Mouse (Mus musculus): ENCODE measurements around the gene Zdhhc8. TPM values are rescaled to one million over a fixed set of nuclear protein-coding genes. Genes with fewer than 3 reads are reported as not detected.
"Not testable (repeated sequence)": the region's sequence is repeated elsewhere in the genome, so short reads cannot be mapped to it uniquely, and the experiment has no call there.

Gene Zdhhc8
- polyA plus RNA-seq, 1 experiment from 2014 or later, result 17.0 TPM

DNA sequence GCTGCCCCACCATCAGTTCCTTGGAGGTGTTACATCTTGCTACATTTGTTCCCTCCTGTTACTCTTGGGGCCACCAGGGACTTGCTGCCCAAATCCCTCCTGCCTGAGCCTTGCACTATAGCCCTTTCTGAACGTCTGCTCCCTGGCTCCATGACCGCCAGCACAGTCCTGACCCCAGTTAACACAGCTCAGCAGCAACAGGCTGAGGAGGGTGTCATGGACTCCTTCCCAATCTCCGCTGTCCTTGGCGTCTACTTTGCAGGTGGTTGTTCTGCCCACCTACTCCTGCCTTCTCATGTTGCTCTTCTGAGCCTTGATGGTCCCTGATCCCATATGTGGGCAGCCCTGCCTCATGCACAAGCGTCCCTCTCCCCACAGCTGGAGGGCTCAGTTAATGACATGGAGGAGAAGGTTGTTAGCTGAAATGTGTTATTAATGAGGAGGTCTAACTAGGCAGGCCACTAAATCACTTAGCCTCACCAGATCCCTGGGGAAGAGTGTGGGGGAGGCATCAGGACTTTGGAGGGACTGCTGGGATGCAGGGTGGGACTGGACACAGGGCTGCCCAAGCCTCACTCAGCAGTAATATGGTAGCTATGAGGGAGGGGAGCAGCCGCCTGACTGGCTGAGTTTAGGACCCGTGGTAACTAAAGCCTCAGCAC is 31.4 kb downstream of the Zdhhc8 start:
- 44% methylated on average over 7 of the region's 7 CpGs for WGBS
- no peak overlapping the region for H3K9ac ChIP-seq
- H3K36me3 ChIP-seq, result no peaks in the 10 kb centered on the region
- H3K4me1 ChIP-seq (replicated peaks), result peaks cover 48% of the 10 kb centered on the region
- no peaks in the 10 kb centered on the region for H3K27me3 ChIP-seq
- H3K4me3 ChIP-seq, result no peak overlapping the region
- no peaks in the 10 kb centered on the region for H3K9me3 ChIP-seq
- no peak for ATAC-seq (ENCODE audit: low read depth)
- no peak overlapping the region for H3K4me2 ChIP-seq
- H3K27ac ChIP-seq (replicated peaks), result no peak overlapping the region

GRCm38 (mm10) chr16:18202061-18202460 is 32.9 kb downstream of the Zdhhc8 start:
- Histone ChIP-seq H3K4me2 (no peak overlapping the region), H3K27ac (replicated peaks) (peak overlapping the region; percentile 14; the same call in 1 of the 2 replicates), H3K9me3 (no peaks in the 10 kb centered on the region), H3K9ac (no peak overlapping the region), H3K27me3 (no peaks in the 10 kb centered on the region), H3K36me3 (no peaks in the 10 kb centered on the region), H3K4me3 (no peak overlapping the region), H3K4me1 (replicated peaks) (peaks cover 63% of the 10 kb centered on the region)
- 87% methylated on average over 1 of the region's 1 CpGs for WGBS
- ATAC-seq (ENCODE audit: low read depth), result no peak

GRCm38 (mm10) chr16:18201620-18202019 is 33.3 kb downstream of the Zdhhc8 start:
- H3K36me3 ChIP-seq, result no peaks in the 10 kb centered on the region
- no peaks in the 10 kb centered on the region for H3K9me3 ChIP-seq
- no peaks in the 10 kb centered on the region for H3K27me3 ChIP-seq
- no peak for ATAC-seq (ENCODE audit: low read depth)
- no peak overlapping the region for H3K4me2 ChIP-seq
- H3K4me1 ChIP-seq (replicated peaks), result peaks cover 67% of the 10 kb centered on the region
- H3K9ac ChIP-seq, result no peak overlapping the region
- no peak overlapping the region for H3K4me3 ChIP-seq
- WGBS, result 64% methylated on average over 1 of the region's 1 CpGs
- peak overlapping the region; percentile 14; the same call in 1 of the 2 replicates for H3K27ac ChIP-seq (replicated peaks)

- no peaks in the 10 kb centered on the region for H3K36me3 ChIP-seq
- H3K27me3 ChIP-seq, result no peaks in the 10 kb centered on the region
- peak overlapping the region; percentile 89 for H3K27ac ChIP-seq (replicated peaks)
- H3K4me3 ChIP-seq, result no peak overlapping the region
- H3K9ac ChIP-seq, result no peak overlapping the region
- WGBS, result 81% methylated on average over 2 of the region's 2 CpGs
- peaks cover 81% of the 10 kb centered on the region for H3K4me1 ChIP-seq (replicated peaks)
- H3K4me2 ChIP-seq, result no peak overlapping the region
- H3K9me3 ChIP-seq, result no peaks in the 10 kb centered on the region
- no peak for ATAC-seq (ENCODE audit: low read depth)
Observed at GRCm38 (mm10) chr16:18200062-18200461, 34.9 kb downstream of the Zdhhc8 start.

- Histone ChIP-seq H3K9me3 (no peaks in the 10 kb centered on the region), H3K27ac (replicated peaks) (peak overlapping the region; percentile 89), H3K9ac (0 out of 2 replicates have a peak overlapping the region, but pooled peaks have one; percentile 5), H3K4me1 (replicated peaks) (peaks cover 86% of the 10 kb centered on the region), H3K4me3 (no peak overlapping the region), H3K27me3 (no peaks in the 10 kb centered on the region), H3K4me2 (peak overlapping the region; percentile 5; the same call in 1 of the 2 replicates), H3K36me3 (no peaks in the 10 kb centered on the region)
- ATAC-seq (ENCODE audit: low read depth), result peak; percentile 49
- 33% methylated on average over 10 of the region's 10 CpGs for WGBS
Observed at GRCm38 (mm10) chr16:18198365-18199098, 36.4 kb downstream of the Zdhhc8 start.

- WGBS, result 77% methylated on average over 6 of the region's 6 CpGs
- Histone ChIP-seq H3K4me1 (replicated peaks) (peaks cover 83% of the 10 kb centered on the region), H3K9me3 (no peaks in the 10 kb centered on the region), H3K27ac (replicated peaks) (peak overlapping the region; percentile 89), H3K4me2 (no peak overlapping the region), H3K36me3 (no peaks in the 10 kb centered on the region), H3K4me3 (no peak overlapping the region), H3K9ac (0 out of 2 replicates have a peak overlapping the region, but pooled peaks have one; percentile 8), H3K27me3 (no peaks in the 10 kb centered on the region)
- no peak for ATAC-seq (ENCODE audit: low read depth)
Observed at GRCm38 (mm10) chr16:18197881-18198280, 37.1 kb downstream of the Zdhhc8 start.

GRCm38 (mm10) chr16:18195561-18195960 is 39.4 kb downstream of the Zdhhc8 start:
- H3K9ac ChIP-seq; ATAC-seq (ENCODE audit: low read depth): not testable (repeated sequence)
- peaks cover 69% of the 10 kb centered on the region for H3K4me1 ChIP-seq (replicated peaks)

GRCm38 (mm10) chr16:18195068-18195467 is 39.9 kb downstream of the Zdhhc8 start:
- Histone ChIP-seq H3K27ac (replicated peaks) (peak overlapping the region; percentile 78), H3K4me3 (no peak overlapping the region), H3K36me3 (no peaks in the 10 kb centered on the region), H3K9ac (no peak overlapping the region), H3K4me1 (replicated peaks) (peaks cover 64% of the 10 kb centered on the region), H3K27me3 (no peaks in the 10 kb centered on the region), H3K4me2 (no peak overlapping the region), H3K9me3 (no peaks in the 10 kb centered on the region)
- 51% methylated on average over 5 of the region's 5 CpGs for WGBS
- no peak for ATAC-seq (ENCODE audit: low read depth)

More at GRCm38 (mm10) chr16:18195561-18195960, 39.4 kb downstream of the Zdhhc8 start:
- not testable (repeated sequence) for H3K4me2 ChIP-seq; H3K9me3 ChIP-seq; H3K27me3 ChIP-seq; H3K36me3 ChIP-seq; H3K4me3 ChIP-seq; H3K27ac ChIP-seq (replicated peaks)
- 20% methylated on average over 3 of the region's 3 CpGs for WGBS

GRCm38 (mm10) chr16:18194208-18194985 is 40.5 kb downstream of the Zdhhc8 start:
- no peaks in the 10 kb centered on the region for H3K9me3 ChIP-seq
- peak overlapping the region; percentile 78 for H3K27ac ChIP-seq (replicated peaks)
- ATAC-seq (ENCODE audit: low read depth), result peak; percentile 77
- H3K27me3 ChIP-seq, result no peaks in the 10 kb centered on the region
- H3K36me3 ChIP-seq, result no peaks in the 10 kb centered on the region
- no peak overlapping the region for H3K4me2 ChIP-seq
- no peak overlapping the region for H3K9ac ChIP-seq
- no peak overlapping the region for H3K4me3 ChIP-seq
- peaks cover 57% of the 10 kb centered on the region for H3K4me1 ChIP-seq (replicated peaks)
- WGBS, result 34% methylated on average over 15 of the region's 15 CpGs

- no peak overlapping the region for H3K4me2 ChIP-seq
- no peak for ATAC-seq (ENCODE audit: low read depth)
- 81% methylated on average over 2 of the region's 2 CpGs for WGBS
- H3K4me3 ChIP-seq, result no peak overlapping the region
- H3K36me3 ChIP-seq, result no peaks in the 10 kb centered on the region
- H3K9me3 ChIP-seq, result no peaks in the 10 kb centered on the region
- H3K4me1 ChIP-seq (replicated peaks), result peaks cover 34% of the 10 kb centered on the region
- no peaks in the 10 kb centered on the region for H3K27me3 ChIP-seq
- H3K9ac ChIP-seq, result no peak overlapping the region
- no peak overlapping the region for H3K27ac ChIP-seq (replicated peaks)
Observed at GRCm38 (mm10) chr16:18191006-18191405, 43.9 kb downstream of the Zdhhc8 start.

DNA sequence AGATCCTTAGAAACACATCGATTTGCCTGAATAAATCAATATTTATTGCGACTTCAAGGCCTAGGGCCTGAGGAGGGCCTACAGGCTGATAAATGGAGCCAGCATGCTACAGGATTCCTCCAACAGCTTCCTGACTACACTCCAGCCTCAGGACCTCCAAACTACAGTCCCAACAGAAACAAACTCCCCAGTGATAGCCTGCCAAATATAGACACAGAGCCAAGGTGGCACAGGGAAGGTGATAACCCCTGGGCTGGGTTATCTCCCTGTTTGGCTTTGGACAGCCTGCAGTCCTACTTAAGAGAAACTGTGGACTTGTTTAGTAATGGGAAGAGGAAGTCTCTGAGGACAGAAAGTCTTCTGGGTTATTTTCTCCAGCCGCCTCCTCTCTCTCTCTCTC is 47.7 kb downstream of the Zdhhc8 start:
- Histone ChIP-seq H3K27me3 (no peaks in the 10 kb centered on the region), H3K4me1 (replicated peaks) (peaks cover 21% of the 10 kb centered on the region), H3K4me3 (no peak overlapping the region), H3K9me3 (no peaks in the 10 kb centered on the region), H3K27ac (replicated peaks) (no peak overlapping the region), H3K36me3 (no peaks in the 10 kb centered on the region), H3K4me2 (no peak overlapping the region), H3K9ac (no peak overlapping the region)
- ATAC-seq (ENCODE audit: low read depth), result no peak
- 79% methylated on average over 3 of the region's 3 CpGs for WGBS

DNA sequence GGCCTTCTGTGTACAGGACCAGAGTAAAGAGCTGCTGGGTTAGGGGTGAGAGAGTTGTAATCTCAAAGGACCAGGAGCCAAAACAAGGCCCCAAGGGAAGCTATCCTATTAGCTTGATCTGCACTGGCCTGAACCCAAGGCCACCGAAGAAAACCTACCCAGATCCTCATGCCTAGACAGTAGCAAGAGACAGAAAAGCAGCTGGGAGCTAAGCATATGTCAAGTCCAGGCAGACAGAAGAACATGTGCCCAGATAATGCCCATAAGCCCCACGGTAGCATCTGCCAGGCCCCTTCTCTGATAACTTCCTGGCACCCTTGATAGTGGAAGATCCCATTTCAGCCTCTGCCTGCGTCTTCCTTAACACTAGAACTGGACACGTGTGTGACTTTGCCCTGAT is 48.1 kb downstream of the Zdhhc8 start:
- no peaks in the 10 kb centered on the region for H3K9me3 ChIP-seq
- no peak overlapping the region for H3K9ac ChIP-seq
- H3K4me3 ChIP-seq, result no peak overlapping the region
- peak overlapping the region; percentile 68; the same call in 1 of the 2 replicates for H3K27ac ChIP-seq (replicated peaks)
- H3K27me3 ChIP-seq, result no peaks in the 10 kb centered on the region
- WGBS, result 74% methylated on average over 4 of the region's 4 CpGs
- ATAC-seq (ENCODE audit: low read depth), result no peak
- no peak overlapping the region for H3K4me2 ChIP-seq
- H3K36me3 ChIP-seq, result no peaks in the 10 kb centered on the region
- H3K4me1 ChIP-seq (replicated peaks), result peaks cover 25% of the 10 kb centered on the region
